Mouse (Mus musculus): Measurements from ENCODE around the gene Rnf40. TPM values are rescaled to one million over a fixed set of nuclear protein-coding genes. Genes with fewer than 3 reads are reported as not detected.
A peak's percentile ranks its signal among the peaks of the same experiment; 100 is the strongest.

Gene Rnf40
- polyA plus RNA-seq, 2 experiments = 13.7 to 14.0 TPM

DNA sequence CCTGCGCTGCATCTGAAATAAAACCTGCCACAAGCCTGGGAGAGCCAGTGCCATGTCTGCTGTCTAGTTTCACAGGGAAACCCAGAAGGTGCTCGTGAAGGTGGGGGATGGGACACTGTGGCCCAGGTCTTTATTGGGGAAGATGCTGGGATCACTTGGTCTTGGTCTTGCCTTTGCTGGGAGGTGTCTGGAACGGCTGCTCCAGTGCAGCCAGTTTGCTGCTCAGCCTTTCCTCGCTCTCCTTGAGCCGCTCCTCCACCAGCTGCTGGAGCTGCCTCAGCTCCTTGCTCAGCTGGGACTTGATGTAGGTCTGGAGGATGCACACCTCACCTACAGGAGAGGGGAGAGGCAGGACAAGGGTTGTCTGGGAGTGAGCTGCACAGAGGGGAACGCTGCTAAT, 5.3 kb upstream of the Rnf40 start:
- Histone ChIP-seq H3K9me3 (ENCODE audit: control insufficient read depth, low read length) (no peaks in the 10 kb centered on the region), H3K4me3 (ENCODE audit: insufficient read depth in 1 of 2, low read depth in 2 of 2, low read length in 2 of 2) (no peak overlapping the region), H3K9ac (replicated peaks) (no peak overlapping the region), H3K27me3 (ENCODE audit: control insufficient read depth, insufficient read depth, low read length) (no peaks in the 10 kb centered on the region), H3K36me3 (replicated peaks; ENCODE audit: control insufficient read depth, insufficient read depth, low read depth) (peaks cover 33% of the 10 kb centered on the region), H3K4me1 (replicated peaks; ENCODE audit: control insufficient read depth in 2 of 2, insufficient read depth in 2 of 2, low read length in 1 of 2) (peaks cover 19 to 22% of the 10 kb centered on the region in 2 experiments), H3K4me2 (ENCODE audit: low read depth) (no peak overlapping the region), H3K27ac (no peak overlapping the region)
- ATAC-seq (ENCODE audit: insufficient read depth) = no peak
- no peak for TF ChIP-seq CTCF (IDR thresholded peaks at IDR 0.05; ENCODE audit: low read depth)
- no peak for TF ChIP-seq EP300 (IDR thresholded peaks at IDR 0.05; ENCODE audit: low read depth)
- no peak for DNase-seq (ENCODE audit: low read depth in 3 of 3, low spot score in 3 of 3)
- 78% methylated on average over 6 of the region's 6 CpGs for whole genome bisulfite sequencing (ENCODE audit: insufficient replicate concordance)

DNA sequence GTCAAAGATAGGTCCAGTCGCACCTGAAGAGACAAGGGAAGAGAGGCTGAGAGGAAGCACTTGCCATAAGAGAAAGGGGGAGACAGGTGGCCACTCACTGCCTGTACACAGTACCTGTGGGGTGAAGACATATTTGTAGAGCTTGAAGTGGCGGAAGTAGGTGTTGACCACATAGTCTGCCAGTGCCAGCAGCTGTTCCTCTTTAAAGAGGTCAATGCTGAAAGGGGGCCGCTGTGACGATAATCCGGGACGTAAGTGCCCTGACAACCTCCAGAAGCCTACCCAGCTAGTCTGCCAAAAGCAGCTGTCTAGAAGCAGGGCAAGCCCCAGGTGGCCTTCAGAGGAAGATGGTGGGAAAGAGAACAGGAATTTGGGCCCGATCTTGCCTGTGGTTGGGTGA, 3.5 kb upstream of the Rnf40 start:
- peaks cover 24 to 28% of the 10 kb centered on the region in 2 experiments for H3K4me1 ChIP-seq (replicated peaks; ENCODE audit: control insufficient read depth in 2 of 2, insufficient read depth in 2 of 2, low read length in 1 of 2)
- H3K4me3 ChIP-seq (ENCODE audit: insufficient read depth in 1 of 2, low read depth in 2 of 2, low read length in 2 of 2) = no peak overlapping the region
- no peaks in the 10 kb centered on the region for H3K9me3 ChIP-seq (ENCODE audit: control insufficient read depth, low read length)
- peaks cover 23% of the 10 kb centered on the region for H3K36me3 ChIP-seq (replicated peaks; ENCODE audit: control insufficient read depth, insufficient read depth, low read depth)
- H3K9ac ChIP-seq (replicated peaks) = no peak overlapping the region
- no peak overlapping the region for H3K27ac ChIP-seq
- WGBS (ENCODE audit: insufficient replicate concordance) = 82% methylated on average over 7 of the region's 7 CpGs
- no peaks in the 10 kb centered on the region for H3K27me3 ChIP-seq (ENCODE audit: control insufficient read depth, insufficient read depth, low read length)
- H3K4me2 ChIP-seq (ENCODE audit: low read depth) = no peak overlapping the region
- DNase-seq (ENCODE audit: low read depth in 3 of 3, low spot score in 3 of 3) (no peak), ATAC-seq (ENCODE audit: insufficient read depth) (no peak)
- TF ChIP-seq EP300 (IDR thresholded peaks at IDR 0.05; ENCODE audit: low read depth) = no peak

- peak; percentile 65 to 70 (median 69) for DNase-seq (ENCODE audit: low read depth in 3 of 3, low spot score in 3 of 3)
Observed at GRCm38 (mm10) chr7:127586149-127586548, 2.4 kb upstream of the Rnf40 start.

GRCm38 (mm10) chr7:127587196-127587595, 1.4 kb upstream of the Rnf40 start:
- TF ChIP-seq CTCF (IDR thresholded peaks at IDR 0.05; ENCODE audit: low read depth) = no peak
- H3K36me3 ChIP-seq (replicated peaks; ENCODE audit: control insufficient read depth, insufficient read depth, low read depth) = peaks cover 33% of the 10 kb centered on the region
- WGBS (ENCODE audit: insufficient replicate concordance) = 67% methylated on average over 5 of the region's 5 CpGs
- H3K4me1 ChIP-seq (replicated peaks; ENCODE audit: control insufficient read depth in 2 of 2, insufficient read depth in 2 of 2, low read length in 1 of 2) = peaks cover 24 to 28% of the 10 kb centered on the region in 2 experiments
- H3K27ac ChIP-seq = peak overlapping the region; percentile 35; the same call in 1 of the 2 replicates
- H3K4me3 ChIP-seq (ENCODE audit: insufficient read depth in 1 of 2, low read depth in 2 of 2, low read length in 2 of 2) = peak overlapping the region; percentile 76 to 94; a peak in 3 of 4 replicates
- ATAC-seq (ENCODE audit: insufficient read depth) = no peak
- no peaks in the 10 kb centered on the region for H3K27me3 ChIP-seq (ENCODE audit: control insufficient read depth, insufficient read depth, low read length)
- H3K9ac ChIP-seq (replicated peaks) = peak overlapping the region; percentile 59
- H3K9me3 ChIP-seq (ENCODE audit: control insufficient read depth, low read length) = no peaks in the 10 kb centered on the region
- peak overlapping the region; percentile 77 for H3K4me2 ChIP-seq (ENCODE audit: low read depth)
- no peak for DNase-seq (ENCODE audit: low read depth in 3 of 3, low spot score in 3 of 3)

More at GRCm38 (mm10) chr7:127586149-127586548, 2.4 kb upstream of the Rnf40 start:
- no peaks in the 10 kb centered on the region for H3K9me3 ChIP-seq (ENCODE audit: control insufficient read depth, low read length)
- H3K36me3 ChIP-seq (replicated peaks; ENCODE audit: control insufficient read depth, insufficient read depth, low read depth) = peaks cover 30% of the 10 kb centered on the region
- H3K4me1 ChIP-seq (replicated peaks; ENCODE audit: control insufficient read depth in 2 of 2, insufficient read depth in 2 of 2, low read length in 1 of 2) = peaks cover 24 to 28% of the 10 kb centered on the region in 2 experiments
- peak overlapping the region; percentile 75 for H3K27ac ChIP-seq
- H3K4me3 ChIP-seq (ENCODE audit: insufficient read depth in 1 of 2, low read depth in 2 of 2, low read length in 2 of 2) = peak overlapping the region in 1 of 2 experiments; percentile 11; a peak in 1 of 4 replicates
- peak overlapping the region; percentile 10 for H3K9ac ChIP-seq (replicated peaks)
- peak; percentile 42 for ATAC-seq (ENCODE audit: insufficient read depth)
- 36% methylated on average over 6 of the region's 6 CpGs for WGBS (ENCODE audit: insufficient replicate concordance)
- H3K4me2 ChIP-seq (ENCODE audit: low read depth) = peak overlapping the region; percentile 77
- no peaks in the 10 kb centered on the region for H3K27me3 ChIP-seq (ENCODE audit: control insufficient read depth, insufficient read depth, low read length)
- TF ChIP-seq EP300 (IDR thresholded peaks at IDR 0.05; ENCODE audit: low read depth) (peak; percentile 80), CTCF (IDR thresholded peaks at IDR 0.05; ENCODE audit: low read depth) (peak; percentile 51)

- Histone ChIP-seq H3K9me3 (ENCODE audit: control insufficient read depth, low read length) (no peaks in the 10 kb centered on the region), H3K27ac (peak overlapping the region; percentile 32; the same call in 1 of the 2 replicates), H3K4me2 (ENCODE audit: low read depth) (peak overlapping the region; percentile 77), H3K9ac (replicated peaks) (peak overlapping the region; percentile 79), H3K4me1 (replicated peaks; ENCODE audit: control insufficient read depth in 2 of 2, insufficient read depth in 2 of 2, low read length in 1 of 2) (peaks cover 24 to 28% of the 10 kb centered on the region in 2 experiments), H3K36me3 (replicated peaks; ENCODE audit: control insufficient read depth, insufficient read depth, low read depth) (peaks cover 38% of the 10 kb centered on the region), H3K4me3 (ENCODE audit: insufficient read depth in 1 of 2, low read depth in 2 of 2, low read length in 2 of 2) (peak overlapping the region; percentile 76 to 94), H3K27me3 (ENCODE audit: control insufficient read depth, insufficient read depth, low read length) (no peaks in the 10 kb centered on the region)
- no peak for DNase-seq (ENCODE audit: low read depth in 3 of 3, low spot score in 3 of 3)
- no peak for TF ChIP-seq EP300 (IDR thresholded peaks at IDR 0.05; ENCODE audit: low read depth)
- no peak for TF ChIP-seq CTCF (IDR thresholded peaks at IDR 0.05; ENCODE audit: low read depth)
- 5% methylated on average over 29 of the region's 29 CpGs for WGBS (ENCODE audit: insufficient replicate concordance)
- peak; percentile 14 for ATAC-seq (ENCODE audit: insufficient read depth)
Observed at GRCm38 (mm10) chr7:127588901-127589300, 334 bp downstream of the Rnf40 start.

All from liver, embryonic 14.5 days (tissue).